Mouse (Mus musculus): ENCODE measurements around the gene Cdh7.

Gene Cdh7

DNA sequence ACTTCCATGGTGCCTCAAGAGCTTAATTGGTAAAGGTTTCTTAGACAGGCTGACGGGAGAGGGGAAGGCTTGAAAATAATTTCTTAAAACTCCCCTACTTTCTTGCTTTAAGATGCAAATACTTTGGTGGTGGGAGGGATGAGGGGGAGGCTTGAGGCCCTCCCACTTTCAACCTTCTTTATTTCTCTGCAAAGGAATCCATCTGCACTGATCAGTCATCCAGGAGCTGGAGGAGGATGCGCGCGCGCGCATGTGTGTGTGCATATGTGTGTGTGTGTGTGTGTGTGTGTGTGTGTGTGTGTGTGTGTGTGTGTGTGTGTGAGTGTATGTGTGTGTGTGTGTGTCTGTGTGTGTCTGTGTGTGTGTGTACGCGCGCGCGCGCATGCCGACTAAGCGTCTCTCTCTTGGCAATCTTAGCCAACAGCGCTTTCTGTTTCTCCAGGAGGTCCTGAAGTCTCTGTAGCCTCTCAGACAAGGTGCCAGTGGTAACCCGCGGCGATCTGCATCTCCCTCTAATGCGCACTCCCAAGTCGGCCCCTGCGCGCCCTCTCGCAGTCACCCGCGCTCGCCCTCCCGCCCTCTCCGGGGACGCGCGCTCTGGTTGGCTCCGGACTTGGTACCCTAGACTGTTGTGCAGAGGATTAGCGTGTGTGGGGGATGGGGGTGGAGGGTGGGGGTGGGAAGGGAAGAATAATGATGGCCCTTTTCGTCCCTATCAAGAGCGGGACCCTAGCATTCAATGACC is at the start of gene Cdh7:
Gene Cdh7, plus strand, starts transcription at position 368 of the 745 bp plus-strand sequence.
- under 1% methylated on average over 35 of the region's 35 CpGs for WGBS

DNA sequence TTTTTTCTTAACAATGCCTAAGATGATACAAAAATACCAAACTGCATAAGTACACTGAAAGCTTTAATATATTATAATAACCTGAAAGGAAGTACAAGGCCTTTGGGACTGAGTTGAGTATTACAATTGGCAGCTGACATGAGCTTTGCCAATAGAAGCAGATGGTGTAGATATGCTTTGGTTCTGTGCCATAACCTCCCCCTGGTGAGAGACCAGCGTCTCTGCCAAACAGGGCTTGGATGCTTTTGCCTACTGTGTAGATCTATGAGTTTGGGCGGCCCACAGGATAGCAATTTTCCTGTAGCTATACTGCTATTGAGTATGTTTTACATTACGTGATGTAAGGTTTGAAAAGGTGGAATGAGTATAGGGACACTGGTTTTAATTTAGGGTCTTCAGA is 49.6 kb upstream of the Cdh7 start:
- WGBS, result 59% methylated on average over 3 of the region's 3 CpGs

DNA sequence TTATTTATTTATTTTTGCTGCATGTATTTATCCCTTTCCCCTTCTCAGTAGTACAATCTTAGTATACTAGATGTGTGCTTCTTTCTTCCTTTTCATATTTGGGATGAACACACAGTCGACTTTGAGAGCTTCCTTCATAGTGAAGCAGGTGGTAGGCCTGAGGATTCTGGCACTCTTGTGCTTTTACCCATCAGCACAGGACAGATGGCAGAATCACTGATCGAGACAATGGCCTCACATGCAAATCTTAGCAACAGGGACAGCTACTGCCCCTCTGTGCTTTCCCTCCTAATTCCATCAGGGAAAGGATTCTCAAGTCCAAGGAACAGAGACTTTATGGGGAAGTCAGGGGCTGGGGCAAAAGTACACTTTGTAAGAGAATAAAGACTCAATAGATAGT is 33.7 kb upstream of the Cdh7 start:
- WGBS, result 51% methylated on average over 2 of the region's 2 CpGs

DNA sequence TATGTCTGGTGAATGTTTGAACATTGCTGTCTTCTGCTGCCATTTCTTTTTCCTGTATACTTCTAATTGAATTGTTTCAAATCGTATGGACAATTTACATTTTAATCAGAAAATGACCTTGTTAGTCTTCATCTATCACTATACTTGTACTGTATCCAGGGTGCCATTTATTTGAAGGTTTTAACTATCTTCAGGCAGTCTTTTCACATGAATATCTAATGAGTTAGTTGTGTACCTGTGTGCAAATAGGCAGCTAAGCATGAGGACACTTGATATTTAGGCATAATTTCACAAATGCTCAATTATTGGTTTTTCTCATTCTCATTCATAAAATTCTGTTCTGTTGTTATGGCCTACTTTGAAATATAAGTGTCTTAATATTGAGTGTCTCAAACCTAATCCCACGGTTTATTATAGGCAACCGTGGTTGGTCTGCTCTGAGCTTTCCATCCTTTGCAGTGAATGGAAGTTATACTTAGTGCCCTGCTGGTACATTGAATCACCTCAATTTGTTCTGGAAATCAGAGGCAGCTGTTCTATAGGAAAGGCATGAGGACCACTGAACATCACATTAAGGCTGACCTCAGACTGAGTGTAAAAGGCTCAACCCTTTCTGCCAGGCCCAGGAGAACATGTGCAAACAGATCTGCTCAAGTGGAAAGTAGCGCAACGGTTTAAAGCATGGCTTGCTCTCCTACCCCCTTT is 10.4 kb upstream of the Cdh7 start:
- 71% methylated on average over 5 of the region's 5 CpGs for WGBS

DNA sequence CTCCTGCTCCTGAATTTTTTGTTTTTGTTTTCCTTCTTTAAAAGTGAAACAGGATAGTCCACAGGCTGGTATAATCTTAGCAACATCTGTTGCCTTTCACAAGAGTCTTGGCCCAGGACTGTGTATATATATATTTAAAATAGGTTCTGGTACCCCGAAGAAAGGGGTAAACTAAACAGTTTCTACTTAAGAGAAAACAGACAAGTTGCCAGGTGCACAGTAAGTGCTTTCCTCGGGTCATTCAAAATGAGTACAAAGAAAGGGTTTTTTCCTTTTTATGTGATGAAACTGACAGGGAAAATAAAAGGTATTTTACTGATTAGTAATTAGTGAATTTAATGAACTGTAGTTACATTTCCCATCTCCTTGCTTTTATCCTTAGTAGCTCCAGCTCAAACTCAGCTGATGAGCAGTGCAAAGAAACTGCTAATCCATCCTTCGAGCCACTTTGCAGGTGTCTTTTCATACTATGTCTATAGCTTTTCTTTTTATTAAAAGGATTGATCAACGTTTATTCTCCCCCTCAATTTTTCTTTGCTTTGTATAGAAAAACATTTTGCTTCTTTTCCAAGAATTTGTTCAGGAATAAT is 9.7 kb upstream of the Cdh7 start:
- WGBS, result 46% methylated on average over 4 of the region's 4 CpGs

DNA sequence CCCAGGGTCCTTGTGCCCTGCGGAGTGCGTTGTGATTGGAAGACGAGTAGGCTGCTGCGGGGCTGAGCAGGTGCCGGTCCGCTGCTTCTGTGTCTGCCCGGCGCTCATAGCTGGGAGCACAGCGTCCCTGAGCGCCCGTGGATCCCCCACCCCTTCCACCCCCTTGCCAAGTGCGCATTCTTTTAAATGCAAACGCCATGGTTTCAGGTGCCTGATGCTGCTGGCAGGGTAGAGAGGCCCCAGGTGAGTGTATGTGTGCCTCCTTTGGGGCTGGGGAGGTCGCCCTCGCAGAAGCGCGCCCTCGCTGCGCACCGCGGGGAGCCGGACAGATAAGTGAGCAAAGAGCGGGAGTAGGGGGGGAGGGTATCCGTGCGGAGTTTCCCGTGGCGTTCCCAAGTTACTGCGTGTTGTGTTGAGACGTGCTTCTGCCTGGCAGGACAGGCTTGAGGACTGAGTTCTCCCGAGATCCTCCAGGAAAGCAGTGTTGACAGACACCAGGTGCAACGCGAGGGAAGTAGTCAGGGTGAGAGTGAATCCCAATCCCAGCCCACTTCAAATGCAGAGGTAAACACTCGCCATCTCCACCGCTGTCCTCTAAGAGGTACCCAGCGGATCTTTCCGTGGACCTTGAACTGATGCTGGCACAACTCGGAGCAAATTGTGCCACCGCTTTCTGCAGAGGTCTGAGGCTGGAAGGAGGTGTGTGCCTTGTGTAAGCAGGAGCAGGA is 742 bp downstream of the Cdh7 start:
- 1% methylated on average over 38 of the region's 38 CpGs for WGBS

DNA sequence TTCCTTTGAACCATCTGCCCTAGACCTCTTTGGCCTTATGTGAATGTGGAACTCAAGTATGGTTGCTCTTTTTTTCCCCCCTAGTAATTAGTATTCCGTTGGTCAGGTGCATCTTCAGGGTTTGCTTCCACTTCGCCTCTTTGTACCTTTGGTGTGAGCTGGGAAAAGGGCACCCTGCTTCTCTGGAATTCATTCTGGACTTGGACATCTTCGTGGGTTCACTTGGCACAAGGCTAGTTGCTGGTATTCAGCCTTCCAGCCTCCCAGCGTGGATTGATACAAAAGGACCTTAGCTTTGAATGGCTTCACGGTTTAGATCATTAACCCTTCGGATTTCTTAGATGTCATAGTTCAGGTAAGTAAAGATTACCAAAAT is 1.3 kb downstream of the Cdh7 start:
- WGBS, result 13% methylated on average over 6 of the region's 6 CpGs

DNA sequence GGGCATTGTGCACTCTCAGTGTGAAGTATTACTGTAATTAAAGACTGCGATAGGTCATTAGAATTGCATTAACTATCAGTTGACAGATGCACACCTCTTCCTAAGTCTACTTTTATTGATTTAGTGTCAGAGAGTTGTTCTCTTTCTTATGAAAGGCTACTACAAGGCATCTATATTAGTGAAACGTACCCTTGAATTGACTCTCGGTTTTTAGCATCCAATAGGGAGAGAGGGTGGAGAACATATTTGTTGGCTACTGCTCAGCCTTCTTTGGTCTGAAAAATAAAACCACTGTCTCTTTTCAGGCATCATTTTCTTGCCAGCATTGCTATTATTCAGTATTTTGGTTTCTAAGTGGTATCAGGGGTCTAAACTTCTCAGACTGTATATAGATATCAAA is 2.5 kb downstream of the Cdh7 start:
- WGBS, result 32% methylated on average over 3 of the region's 3 CpGs

DNA sequence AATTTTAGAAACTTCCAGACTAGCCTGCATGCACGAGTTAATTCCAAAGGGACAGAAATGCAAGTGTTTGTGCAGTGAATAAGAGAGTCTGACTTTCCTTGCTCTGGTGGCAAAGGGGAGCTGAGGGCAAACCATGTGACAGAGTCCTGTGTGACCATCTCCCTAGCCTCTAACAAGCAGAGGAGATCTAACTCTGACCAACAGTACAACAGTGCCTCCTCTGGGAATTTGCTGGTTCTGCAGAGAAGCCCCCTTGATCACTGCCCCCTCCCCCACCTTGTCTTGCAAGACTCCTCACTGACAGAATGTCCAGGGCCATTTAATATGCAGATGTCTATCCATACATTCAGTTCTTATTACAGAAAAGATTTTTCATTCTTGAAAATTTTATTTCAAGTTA is 3.2 kb downstream of the Cdh7 start:
- WGBS, result 10% methylated on average over 1 of the region's 1 CpGs

DNA sequence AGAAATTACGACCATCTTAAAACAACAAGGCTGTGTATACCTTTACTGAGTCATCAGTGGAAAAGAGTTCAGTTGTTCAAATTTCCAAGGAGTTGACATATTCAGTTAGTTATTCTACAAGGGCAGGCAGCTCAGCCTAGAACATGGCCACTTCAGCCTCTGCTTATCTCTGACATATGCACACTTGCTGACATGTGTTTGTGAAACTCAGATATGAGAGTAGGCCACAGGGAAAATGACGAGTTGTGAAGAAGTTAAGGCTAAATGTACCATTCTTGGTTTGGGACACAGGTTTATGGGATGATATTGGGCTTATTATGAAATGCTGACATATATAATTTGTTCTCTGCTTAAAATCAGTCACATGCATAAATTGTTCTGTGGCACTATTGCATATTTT is 7.3 kb downstream of the Cdh7 start:
- WGBS, result 73% methylated on average over 2 of the region's 2 CpGs

DNA sequence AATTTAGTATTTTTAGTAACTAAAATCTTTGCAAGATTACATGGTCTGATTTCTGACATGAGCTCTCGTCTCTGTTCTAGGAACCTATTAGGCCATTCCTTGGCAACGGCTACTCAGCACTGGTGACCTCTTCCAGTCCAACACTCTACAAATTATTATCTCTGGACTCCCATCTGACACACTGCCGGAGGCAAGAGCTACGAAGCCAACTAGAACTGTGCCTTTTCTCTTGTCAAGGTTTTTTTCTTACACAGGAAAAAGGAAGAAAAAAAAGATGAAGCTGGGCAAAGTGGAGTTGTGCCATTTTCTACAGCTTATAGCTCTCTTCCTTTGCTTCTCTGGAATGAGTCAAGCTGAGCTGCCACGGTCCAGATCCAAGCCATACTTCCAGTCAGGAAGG is 11.7 kb downstream of the Cdh7 start:
- 80% methylated on average over 5 of the region's 5 CpGs for WGBS

DNA sequence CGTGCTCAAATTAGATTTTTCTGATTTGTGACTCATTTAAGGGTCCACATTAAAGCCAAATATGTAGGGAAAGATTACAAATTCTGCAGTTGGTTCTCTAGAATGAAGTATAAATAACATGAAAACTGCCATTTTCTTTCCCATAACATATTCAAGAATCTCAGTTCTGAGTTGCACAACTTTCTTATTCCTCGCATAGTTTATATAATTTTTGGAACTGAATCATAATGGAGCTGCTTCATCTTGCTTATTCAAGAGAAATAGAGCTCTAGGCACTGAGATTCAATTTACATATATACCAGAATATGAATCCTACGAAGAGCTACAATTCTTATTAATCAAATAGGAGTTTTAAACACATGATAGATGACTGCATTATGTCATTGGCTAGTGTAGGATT is 22.8 kb downstream of the Cdh7 start:
- 41% methylated on average over 3 of the region's 3 CpGs for WGBS

DNA sequence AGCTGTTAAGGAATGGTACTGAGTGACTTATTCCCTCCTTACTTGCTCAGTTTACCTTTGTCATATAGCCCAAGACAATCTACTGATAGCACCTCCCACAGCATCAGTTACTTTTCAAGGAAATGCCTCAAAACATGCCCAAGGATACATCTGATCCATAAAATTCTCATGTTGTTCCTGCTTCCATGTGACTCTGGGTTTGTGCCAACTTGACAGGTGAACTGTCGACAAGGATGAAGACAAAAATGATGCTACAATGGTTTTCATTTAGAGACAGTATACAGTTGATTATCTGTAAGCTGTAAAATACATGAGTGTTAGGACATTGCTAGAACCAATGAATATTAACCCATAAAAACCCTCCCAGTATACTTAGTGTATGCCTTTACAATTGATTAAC is 29.9 kb downstream of the Cdh7 start:
- 85% methylated on average over 1 of the region's 1 CpGs for WGBS

DNA sequence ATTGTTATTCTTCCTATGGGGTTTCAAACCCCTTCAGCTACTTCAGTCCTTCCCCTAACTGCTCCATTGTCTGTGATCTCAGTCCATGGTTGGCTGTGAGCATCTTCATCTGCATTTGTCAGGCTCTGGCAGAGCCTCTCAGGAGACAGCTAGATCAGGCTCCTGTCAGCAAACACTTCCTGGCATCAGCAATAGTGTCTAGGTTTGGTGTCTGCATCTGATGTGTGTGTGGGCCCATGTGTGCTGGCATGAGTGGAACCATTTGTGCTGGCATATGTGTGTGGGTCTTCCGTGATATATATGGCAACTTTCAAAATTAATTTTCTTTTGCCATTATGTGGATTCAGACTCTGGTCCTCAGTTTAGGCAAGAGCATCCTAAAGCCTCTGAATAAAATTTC is 85.2 kb downstream of the Cdh7 start:
- 62% methylated on average over 1 of the region's 1 CpGs for WGBS

DNA sequence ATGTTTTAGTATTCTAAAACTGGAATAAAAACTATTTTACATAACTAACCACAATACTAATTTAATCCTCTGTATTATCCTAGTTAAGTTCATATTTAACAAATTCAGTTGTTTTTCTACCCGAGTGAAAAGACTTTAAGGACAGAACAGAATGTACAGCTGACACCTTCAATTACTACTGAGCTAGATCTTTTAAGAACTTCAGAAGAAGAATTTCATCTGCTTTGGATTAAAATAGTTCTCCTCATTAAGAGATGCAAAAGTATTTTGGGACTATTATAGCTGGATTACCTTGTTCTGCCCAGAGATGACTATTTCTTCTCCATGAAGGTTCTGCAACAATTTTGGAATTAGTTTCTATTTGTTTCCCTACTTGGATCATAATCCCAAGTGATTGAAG is 135.8 kb downstream of the Cdh7 start:
- 36% methylated on average over 1 of the region's 1 CpGs for WGBS

DNA sequence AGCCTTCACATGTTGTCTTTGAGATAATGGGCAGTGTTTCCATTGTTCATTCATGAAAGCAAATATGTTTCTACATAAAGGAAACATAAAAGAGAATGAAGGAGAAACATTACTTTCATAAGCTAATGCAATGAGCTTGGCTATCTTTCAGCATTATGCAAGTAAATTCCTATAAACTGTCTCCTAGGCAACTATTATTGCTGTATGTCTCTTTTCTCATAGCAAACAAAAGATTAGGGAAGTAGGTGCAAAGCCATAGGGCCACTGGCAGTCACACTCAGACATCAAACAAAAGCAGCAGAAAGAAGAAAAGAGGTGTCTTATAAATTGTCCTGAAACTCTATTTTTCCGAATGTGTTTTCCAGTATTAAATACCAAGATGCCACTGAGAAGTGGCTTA is 136.6 kb downstream of the Cdh7 start:
- WGBS, result 74% methylated on average over 1 of the region's 1 CpGs

DNA sequence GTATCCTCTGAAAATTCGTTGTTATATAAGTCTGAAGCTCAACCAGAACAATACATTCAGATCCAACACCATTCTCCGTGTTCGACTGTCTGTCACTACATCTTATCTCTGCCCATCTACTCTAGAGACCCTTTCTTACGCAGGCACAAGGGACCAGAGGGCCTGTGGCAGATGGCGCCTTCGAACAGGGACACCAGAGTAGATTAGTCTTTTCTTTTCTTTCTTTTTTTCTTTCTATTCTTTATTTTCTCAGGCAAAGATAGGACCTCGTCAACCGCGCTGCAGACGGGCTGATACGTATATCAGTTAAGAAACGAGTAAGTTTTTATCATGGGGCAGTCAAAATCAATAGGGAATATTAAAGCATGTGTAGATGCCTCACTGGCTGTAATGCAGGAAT is 189.2 kb downstream of the Cdh7 start:
- WGBS, result 94% methylated on average over 7 of the region's 12 CpGs
